Mouse (Mus musculus) forebrain, embryonic 13.5 days (tissue): ENCODE results near the gene Olfr573-ps1. TPM values are rescaled to one million over a fixed set of nuclear protein-coding genes. Genes with fewer than 3 reads are reported as not detected.

Source experiments
- ATAC-seq: fragments of 200-750 bp; cut with Nextera tagmentation; 2 replicates; pipeline ENCODE4 v1.8.0; 2017
- H3K27ac ChIP-seq: fragments of 300-500 bp; sonication (generic); 2 replicates; pipeline ENCODE4 v1.5.1; 2015; ENCODE audit warnings: inconsistent platforms, mild to moderate bottlenecking, moderate library complexity
- H3K27me3 ChIP-seq: fragments of 300-500 bp; sonication (generic); 2 replicates; pipeline ENCODE4 v1.6.1; 2015; ENCODE audit warnings: mild to moderate bottlenecking, inconsistent platforms
- H3K36me3 ChIP-seq: fragments of 300-500 bp; sonication (generic); 2 replicates; pipeline ENCODE4 v1.6.1; 2015; ENCODE audit warnings: mild to moderate bottlenecking, inconsistent platforms; ENCODE audit not compliant: poor library complexity, severe bottlenecking
- H3K4me1 ChIP-seq: fragments of 300-500 bp; sonication (generic); 2 replicates; pipeline ENCODE4 v1.6.1; 2015; ENCODE audit warnings: inconsistent platforms
- H3K4me2 ChIP-seq: fragments of 300-500 bp; sonication (generic); 2 replicates; pipeline ENCODE4 v1.6.1; 2015; ENCODE audit warnings: inconsistent platforms, mild to moderate bottlenecking, moderate library complexity
- H3K4me3 ChIP-seq: fragments of 300-500 bp; sonication (generic); 2 replicates; pipeline ENCODE4 v1.5.1; 2015; ENCODE audit warnings: mild to moderate bottlenecking, inconsistent platforms
- H3K9ac ChIP-seq: fragments of 300-500 bp; sonication (generic); 2 replicates; pipeline ENCODE4 v1.6.1; 2015; ENCODE audit warnings: mild to moderate bottlenecking, inconsistent platforms
- H3K9me3 ChIP-seq: fragments of 300-500 bp; sonication (generic); replicated peaks from 2 replicates; pipeline ENCODE4 v1.6.1; 2016; ENCODE audit warnings: inconsistent platforms
- WGBS: fragments of 180-500 bp; shearing (Covaris S2); methylation state at CpG from one replicate; pipeline ENCODE4 v1.1.7; 2015; 5-methylcytosine and 5-hydroxymethylcytosine counted together
- polyA plus RNA-seq: library from polyadenylated mRNA; unstranded; fragments of >200 nt; fragmentation: Nextera tagmentation; extraction: Ambion mirVana; gene quantifications from 2 replicates; pipeline ENCODE4 v1.2.1, GENCODE M21; 2015

The Olfr573-ps1 gene
- not detected in 2 replicates for polyA plus RNA-seq

DNA sequence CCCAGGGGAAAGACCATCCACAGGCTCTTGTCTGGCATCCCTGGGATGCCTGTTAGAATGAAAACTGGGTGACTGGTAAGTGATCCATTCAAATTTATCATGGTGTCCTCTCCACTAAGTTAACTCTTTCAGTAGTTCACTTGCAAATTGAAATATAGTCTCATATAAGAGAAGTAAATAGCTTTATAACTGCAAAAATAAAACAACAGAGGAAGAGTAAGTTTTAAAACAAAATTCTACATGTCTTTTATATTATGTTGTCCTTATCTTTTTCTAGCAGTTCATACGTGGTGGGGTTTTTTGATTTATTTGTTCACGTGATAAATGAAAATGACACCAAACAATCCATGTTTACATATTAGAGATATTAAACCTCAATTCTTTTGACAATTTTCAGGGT lies at the start of gene Olfr573-ps1:
Gene Olfr573-ps1 (minus strand): TSS at position 101 of the 400 bp plus-strand sequence.
- Histone ChIP-seq H3K9me3 (no peaks in the 10 kb centered on the region), H3K4me3 (no peak within 1 kb of the TSS), H3K4me2 (no peak within 1 kb of the TSS), H3K27ac (no peak within 1 kb of the TSS), H3K9ac (no peak within 1 kb of the TSS), H3K27me3 (no peaks in the 10 kb centered on the region), H3K4me1 (no peaks in the 10 kb centered on the region), H3K36me3 (no peaks in the 10 kb centered on the region)
- 95% methylated on average over 2 of the region's 2 CpGs for WGBS
- ATAC-seq, result no peak

DNA sequence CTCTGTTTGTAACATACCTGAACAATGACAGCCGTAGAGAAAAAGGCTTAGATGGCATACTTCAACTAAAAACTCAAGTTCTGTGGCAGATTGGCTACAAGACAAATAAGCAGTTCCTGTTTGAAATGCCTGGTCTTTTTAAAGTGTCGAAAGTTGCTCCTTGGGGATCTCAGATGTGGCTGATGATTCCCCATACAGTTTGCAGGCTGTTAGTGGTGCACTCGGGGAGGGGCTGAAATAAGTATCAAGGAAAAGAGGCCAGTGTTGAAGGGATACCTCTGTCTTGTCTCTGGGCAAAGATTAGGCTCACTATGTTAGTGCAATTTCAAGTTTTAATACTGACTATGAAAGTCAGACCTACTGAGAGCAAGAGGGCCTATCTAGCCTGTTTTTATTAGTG lies 46.8 kb upstream of the Olfr573-ps1 start, which contains the start of gene Olfr578:
Gene Olfr578 (minus strand): TSS at position 101 of the 400 bp plus-strand sequence.
- no peaks in the 10 kb centered on the region for H3K36me3 ChIP-seq
- H3K4me1 ChIP-seq, result no peaks in the 10 kb centered on the region
- H3K27ac ChIP-seq, result no peak within 1 kb of the TSS
- H3K9me3 ChIP-seq, result no peaks in the 10 kb centered on the region
- no peak within 1 kb of the TSS for H3K9ac ChIP-seq
- 78% methylated on average over 3 of the region's 3 CpGs for WGBS
- no peak within 1 kb of the TSS for H3K4me3 ChIP-seq
- no peaks in the 10 kb centered on the region for H3K27me3 ChIP-seq
- no peak for ATAC-seq
- no peak within 1 kb of the TSS for H3K4me2 ChIP-seq

DNA sequence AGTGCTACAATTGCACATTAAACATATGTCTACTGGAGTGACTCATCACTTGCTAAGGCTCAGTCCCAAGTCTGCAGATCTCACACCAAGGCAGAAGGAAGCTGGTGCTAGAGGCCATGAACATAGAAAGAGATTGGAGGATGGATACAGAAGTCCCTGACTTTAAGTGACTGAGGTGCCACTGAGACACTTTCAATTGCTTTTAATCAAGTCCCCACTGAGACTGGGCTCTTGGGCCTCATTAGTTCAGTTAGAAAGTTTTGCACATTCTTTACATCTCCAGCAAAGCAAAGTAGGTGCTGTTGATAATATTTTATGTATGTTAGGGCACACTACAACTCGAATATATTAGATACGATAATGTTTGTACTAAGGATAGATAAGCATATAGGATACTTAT lies 33.5 kb upstream of the Olfr573-ps1 start, which contains the start of gene Olfr577:
Gene Olfr577 (minus strand): TSS at position 101 of the 400 bp plus-strand sequence.
- no peak within 1 kb of the TSS for H3K27ac ChIP-seq
- H3K27me3 ChIP-seq, result no peaks in the 10 kb centered on the region
- H3K4me1 ChIP-seq, result no peaks in the 10 kb centered on the region
- 92% methylated on average over 2 of the region's 2 CpGs for WGBS
- ATAC-seq, result no peak
- H3K4me2 ChIP-seq, result no peak within 1 kb of the TSS
- no peak within 1 kb of the TSS for H3K4me3 ChIP-seq
- no peak within 1 kb of the TSS for H3K9ac ChIP-seq
- H3K9me3 ChIP-seq, result no peaks in the 10 kb centered on the region
- no peaks in the 10 kb centered on the region for H3K36me3 ChIP-seq

DNA sequence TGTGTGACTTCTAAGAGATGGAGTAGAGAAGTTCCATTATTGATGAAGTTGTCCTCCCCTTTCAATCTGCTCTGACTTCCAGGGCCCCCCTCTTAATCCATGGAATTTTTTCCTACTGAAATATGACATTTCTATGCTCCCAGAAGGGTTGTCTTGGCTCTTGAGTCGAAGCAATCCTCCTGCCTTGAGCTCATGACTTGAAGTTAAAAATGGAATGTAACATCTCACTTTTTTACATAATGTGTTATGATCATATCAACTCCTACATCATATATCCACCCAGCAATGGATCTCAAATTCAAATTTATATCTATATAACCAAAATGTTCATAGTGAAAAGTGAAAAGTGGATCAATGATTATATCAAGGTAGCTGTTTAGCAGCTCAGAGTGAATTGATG lies 32.0 kb upstream of the Olfr573-ps1 start:
- Histone ChIP-seq H3K9ac (no peak overlapping the region), H3K27ac (no peak overlapping the region), H3K4me3 (no peak overlapping the region), H3K4me1 (no peaks in the 10 kb centered on the region), H3K9me3 (no peaks in the 10 kb centered on the region), H3K36me3 (no peaks in the 10 kb centered on the region), H3K4me2 (no peak overlapping the region), H3K27me3 (no peaks in the 10 kb centered on the region)
- 48% methylated on average over 1 of the region's 1 CpGs for WGBS
- ATAC-seq, result no peak

GRCm38 (mm10) chr7:102962360-102962759 lies 20.0 kb upstream of the Olfr573-ps1 start, which contains the start of gene Olfr576:
TSS of gene Olfr576 (plus strand) at chr7:102962660.
- H3K36me3 ChIP-seq, result no peaks in the 10 kb centered on the region
- H3K9me3 ChIP-seq, result no peaks in the 10 kb centered on the region
- H3K4me2 ChIP-seq, result no peak within 1 kb of the TSS
- no peak within 1 kb of the TSS for H3K27ac ChIP-seq
- WGBS, result 73% methylated on average over 2 of the region's 2 CpGs
- no peak within 1 kb of the TSS for H3K9ac ChIP-seq
- no peak for ATAC-seq
- no peaks in the 10 kb centered on the region for H3K4me1 ChIP-seq
- H3K4me3 ChIP-seq, result no peak within 1 kb of the TSS
- no peaks in the 10 kb centered on the region for H3K27me3 ChIP-seq

GRCm38 (mm10) chr7:102958593-102958992 lies 16.2 kb upstream of the Olfr573-ps1 start, which contains the start of gene Olfr575:
TSS of gene Olfr575 (minus strand) at chr7:102958775.
- Histone ChIP-seq H3K4me2 (no peak within 1 kb of the TSS), H3K4me3 (no peak within 1 kb of the TSS), H3K36me3 (no peaks in the 10 kb centered on the region), H3K4me1 (no peaks in the 10 kb centered on the region), H3K9me3 (no peaks in the 10 kb centered on the region), H3K27ac (no peak within 1 kb of the TSS), H3K27me3 (no peaks in the 10 kb centered on the region), H3K9ac (no peak within 1 kb of the TSS)
- 78% methylated on average over 1 of the region's 1 CpGs for WGBS
- no peak for ATAC-seq

DNA sequence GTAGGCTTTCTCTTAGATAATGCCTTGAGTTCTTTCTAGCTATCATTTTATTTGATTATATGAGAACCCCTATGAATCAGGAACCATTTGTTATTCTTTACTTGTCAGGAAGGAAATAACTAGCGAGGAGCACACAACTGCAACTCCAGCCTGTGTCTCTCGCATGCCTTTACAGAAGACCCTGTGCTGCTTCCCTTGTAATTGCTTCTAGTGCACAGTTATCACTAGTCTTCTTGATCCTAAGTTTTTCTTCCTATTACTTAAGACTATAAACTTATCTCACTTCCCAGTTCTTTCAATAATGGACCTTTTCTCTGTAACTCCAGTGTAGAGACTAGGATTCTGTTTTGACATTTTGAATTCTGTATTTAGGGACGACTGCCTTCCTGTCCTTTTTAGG lies 15.8 kb upstream of the Olfr573-ps1 start:
- Histone ChIP-seq H3K9me3 (no peaks in the 10 kb centered on the region), H3K4me2 (no peak overlapping the region), H3K27ac (no peak overlapping the region), H3K4me3 (no peak overlapping the region), H3K36me3 (no peaks in the 10 kb centered on the region), H3K4me1 (no peaks in the 10 kb centered on the region), H3K9ac (no peak overlapping the region), H3K27me3 (no peaks in the 10 kb centered on the region)
- 80% methylated on average over 3 of the region's 3 CpGs for WGBS
- ATAC-seq, result no peak

DNA sequence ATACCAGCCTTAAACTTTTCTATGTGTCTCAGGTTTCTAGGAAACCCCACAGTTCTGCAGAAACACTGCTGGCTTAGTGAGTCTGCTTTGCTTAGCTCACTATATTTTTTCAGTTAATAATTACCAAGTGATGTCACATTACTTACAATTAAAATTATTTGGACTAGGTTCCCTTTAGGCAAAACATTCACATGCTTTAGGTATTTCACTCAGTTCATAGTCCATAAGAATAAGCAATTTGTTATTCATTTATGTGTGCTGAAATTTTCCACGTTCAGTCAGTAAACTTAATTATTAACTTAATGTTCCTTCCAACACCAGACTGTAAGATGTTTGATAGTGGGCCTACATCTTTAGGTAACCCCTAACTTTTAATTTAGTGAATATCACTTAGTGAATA lies 8.4 kb upstream of the Olfr573-ps1 start:
- 74% methylated on average over 1 of the region's 1 CpGs for WGBS

DNA sequence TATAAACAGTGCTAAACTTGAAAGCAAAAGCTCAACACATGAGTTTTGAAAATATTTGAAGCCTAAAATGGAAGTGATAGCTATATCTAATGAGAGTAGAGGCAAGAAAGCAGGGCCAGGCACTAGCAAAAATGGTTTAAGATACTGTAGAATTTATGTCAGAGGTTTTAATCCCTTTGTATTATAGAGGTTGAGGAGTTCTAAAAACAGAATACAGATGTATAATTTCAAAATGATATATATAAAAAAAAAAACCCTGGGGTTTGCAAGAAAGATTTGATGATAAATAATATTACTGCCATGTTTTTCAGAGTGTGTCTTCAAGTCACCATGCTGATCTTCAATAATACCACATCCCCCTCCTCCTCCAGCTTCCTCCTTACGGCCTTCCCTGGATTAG lies 5.8 kb upstream of the Olfr573-ps1 start, which contains the start of gene Olfr574:
Gene Olfr574 (plus strand): TSS at position 301 of the 400 bp plus-strand sequence.
- Histone ChIP-seq H3K9ac (no peak within 1 kb of the TSS), H3K9me3 (no peaks in the 10 kb centered on the region), H3K4me2 (no peak within 1 kb of the TSS), H3K36me3 (no peaks in the 10 kb centered on the region), H3K27me3 (no peaks in the 10 kb centered on the region), H3K4me3 (no peak within 1 kb of the TSS), H3K27ac (no peak within 1 kb of the TSS), H3K4me1 (no peaks in the 10 kb centered on the region)
- 97% methylated on average over 1 of the region's 1 CpGs for WGBS
- ATAC-seq, result no peak

More for the DNA sequence above, 8.4 kb upstream of the Olfr573-ps1 start:
- no peak for ATAC-seq
- Histone ChIP-seq H3K4me3 (no peak overlapping the region), H3K36me3 (no peaks in the 10 kb centered on the region), H3K4me2 (no peak overlapping the region), H3K9me3 (no peaks in the 10 kb centered on the region), H3K27ac (no peak overlapping the region), H3K9ac (no peak overlapping the region), H3K27me3 (no peaks in the 10 kb centered on the region), H3K4me1 (no peaks in the 10 kb centered on the region)

GRCm38 (mm10) chr7:102943417-102943816 lies 1.0 kb upstream of the Olfr573-ps1 start:
- 88% methylated on average over 1 of the region's 1 CpGs for WGBS
- H3K27me3 ChIP-seq, result no peaks in the 10 kb centered on the region
- no peak overlapping the region for H3K9ac ChIP-seq
- H3K4me3 ChIP-seq, result no peak overlapping the region
- no peaks in the 10 kb centered on the region for H3K4me1 ChIP-seq
- no peak overlapping the region for H3K27ac ChIP-seq
- no peaks in the 10 kb centered on the region for H3K9me3 ChIP-seq
- ATAC-seq, result no peak
- no peak overlapping the region for H3K4me2 ChIP-seq
- H3K36me3 ChIP-seq, result no peaks in the 10 kb centered on the region

GRCm38 (mm10) chr7:102927105-102927504 lies 15.3 kb downstream of the Olfr573-ps1 start:
- H3K36me3 ChIP-seq, result no peaks in the 10 kb centered on the region
- 77% methylated on average over 3 of the region's 3 CpGs for WGBS
- H3K9me3 ChIP-seq, result no peaks in the 10 kb centered on the region
- H3K27me3 ChIP-seq, result no peaks in the 10 kb centered on the region
- no peak overlapping the region for H3K9ac ChIP-seq
- no peak for ATAC-seq
- no peak overlapping the region for H3K4me3 ChIP-seq
- H3K27ac ChIP-seq, result no peak overlapping the region
- no peak overlapping the region for H3K4me2 ChIP-seq
- no peaks in the 10 kb centered on the region for H3K4me1 ChIP-seq

GRCm38 (mm10) chr7:102924109-102924508 lies 18.3 kb downstream of the Olfr573-ps1 start, which contains the start of gene Olfr572:
TSS of gene Olfr572 (plus strand) at chr7:102924409.
- H3K27me3 ChIP-seq, result no peaks in the 10 kb centered on the region
- H3K4me2 ChIP-seq, result no peak within 1 kb of the TSS
- H3K4me3 ChIP-seq, result no peak within 1 kb of the TSS
- H3K9ac ChIP-seq, result no peak within 1 kb of the TSS
- no peaks in the 10 kb centered on the region for H3K36me3 ChIP-seq
- no peak within 1 kb of the TSS for H3K27ac ChIP-seq
- H3K4me1 ChIP-seq, result no peaks in the 10 kb centered on the region
- no peaks in the 10 kb centered on the region for H3K9me3 ChIP-seq
- ATAC-seq, result no peak
- WGBS, result 72% methylated on average over 1 of the region's 1 CpGs

DNA sequence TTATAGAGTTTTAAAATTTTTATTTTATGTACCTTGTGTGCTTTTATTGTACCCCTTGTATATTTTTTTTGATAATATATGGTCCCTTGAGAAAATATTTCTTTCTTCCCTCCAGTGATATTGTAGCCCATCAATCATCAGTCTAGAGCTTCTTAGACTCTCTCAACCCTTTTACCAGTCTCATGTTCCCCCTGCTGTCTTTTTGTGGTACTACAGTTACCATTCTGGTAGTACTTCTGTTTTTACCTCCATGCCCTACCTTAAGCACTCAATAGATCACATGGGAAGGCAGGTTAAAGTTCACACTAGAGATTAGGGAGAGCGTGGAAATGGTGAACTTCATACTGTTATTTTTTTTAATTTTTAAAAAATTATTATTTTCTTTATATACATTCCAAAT lies 22.7 kb downstream of the Olfr573-ps1 start:
- 18% methylated on average over 1 of the region's 1 CpGs for WGBS
- no peak overlapping the region for H3K27ac ChIP-seq
- ATAC-seq, result peak; percentile 81

More for the DNA sequence above, 22.7 kb downstream of the Olfr573-ps1 start:
- H3K27me3 ChIP-seq, result no peaks in the 10 kb centered on the region
- no peak overlapping the region for H3K4me3 ChIP-seq
- H3K9me3 ChIP-seq, result no peaks in the 10 kb centered on the region
- no peaks in the 10 kb centered on the region for H3K36me3 ChIP-seq
- H3K4me2 ChIP-seq, result no peak overlapping the region
- no peaks in the 10 kb centered on the region for H3K4me1 ChIP-seq
- H3K9ac ChIP-seq, result no peak overlapping the region
